Mouse (Mus musculus) heart, postnatal 36 days (tissue): ENCODE results near the gene Rad51. TPM values are rescaled to one million over a fixed set of nuclear protein-coding genes. Genes with fewer than 3 reads are reported as not detected.

Experiments
- DNase-seq, 2 experiments: peaks; one replicate each; pipeline ENCODE4 v3.0.0; 2021 to 2022
- intact Hi-C: fragments of 180-260 bp; cut with DNase I; formaldehyde crosslinking; loops from one replicate; pipeline ENCODE4 v1.15.1; 2025
- total RNA-seq, 2 experiments: library from RNA; stranded (reverse); gene quantifications; 2 replicates each; pipeline ENCODE4 v1.2.3; 2021

Rad51 gene
- total RNA-seq: 1 to 10 TPM in 1 of 2 experiments, under 1 TPM in 1; 0.54 to 1.7 TPM

DNA sequence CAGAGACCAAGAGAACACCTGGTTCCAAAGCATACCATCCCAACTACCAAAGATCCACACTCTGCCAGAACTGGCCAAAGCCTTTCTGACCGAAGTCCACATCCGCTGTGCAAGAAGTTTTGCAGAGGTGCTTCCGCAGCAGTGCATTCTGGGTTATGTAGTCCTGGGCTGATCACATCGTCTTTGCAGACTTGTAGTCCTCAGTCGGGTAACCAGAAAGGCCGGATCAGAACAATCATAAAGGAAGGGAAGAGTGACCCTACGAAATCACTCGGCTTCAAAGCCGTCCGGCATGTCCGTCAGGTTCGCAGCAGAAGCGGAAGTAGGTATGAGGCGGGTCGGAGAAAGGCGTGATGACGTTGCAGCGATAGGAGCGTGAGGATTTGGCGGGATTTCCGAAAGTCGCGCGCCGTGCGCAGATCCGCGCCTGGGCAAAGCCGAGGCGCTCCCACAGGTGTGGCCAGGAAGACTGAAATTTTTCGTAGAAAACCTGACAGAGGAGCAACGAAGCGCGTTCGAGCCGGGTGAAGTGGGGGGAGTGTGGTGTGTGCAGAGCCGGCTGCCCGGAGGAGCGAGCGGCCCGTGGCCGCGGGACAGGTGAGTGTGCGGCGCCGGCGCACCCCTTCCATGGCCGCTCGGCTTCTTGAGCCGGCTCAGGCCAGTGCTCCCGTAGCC, at the start of gene Rad51:
Gene Rad51, plus strand, starts transcription at position 356 of the 675 bp plus-strand sequence.
- peak; percentile 85 to 91 for DNase-seq
- intact Hi-C loops: loop anchor here (2.0 kb wide), 1 partner anchor 76 kb away; no protein-coding TSS in a partner anchor

DNA sequence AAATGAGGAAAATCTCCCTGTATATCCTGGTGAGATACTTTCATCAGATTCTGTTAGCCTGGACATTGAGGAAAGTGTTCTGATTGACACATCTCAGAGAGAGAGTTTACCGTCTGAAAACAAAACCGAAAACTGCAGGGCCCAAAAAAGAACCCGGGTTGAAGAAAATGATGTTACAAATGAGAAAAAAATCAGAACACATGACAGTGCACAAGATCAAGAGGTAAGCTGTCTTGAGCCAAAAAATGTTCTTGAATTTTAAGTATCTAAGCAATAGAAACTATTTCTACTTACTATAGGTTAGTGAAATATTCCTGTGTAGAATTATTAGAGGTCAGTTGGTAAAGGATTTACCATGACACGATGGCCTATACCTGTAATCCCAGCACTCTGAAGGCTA, 40.2 kb upstream of the Rad51 start:
- intact Hi-C loops: no loop called here
- no peak for DNase-seq

DNA sequence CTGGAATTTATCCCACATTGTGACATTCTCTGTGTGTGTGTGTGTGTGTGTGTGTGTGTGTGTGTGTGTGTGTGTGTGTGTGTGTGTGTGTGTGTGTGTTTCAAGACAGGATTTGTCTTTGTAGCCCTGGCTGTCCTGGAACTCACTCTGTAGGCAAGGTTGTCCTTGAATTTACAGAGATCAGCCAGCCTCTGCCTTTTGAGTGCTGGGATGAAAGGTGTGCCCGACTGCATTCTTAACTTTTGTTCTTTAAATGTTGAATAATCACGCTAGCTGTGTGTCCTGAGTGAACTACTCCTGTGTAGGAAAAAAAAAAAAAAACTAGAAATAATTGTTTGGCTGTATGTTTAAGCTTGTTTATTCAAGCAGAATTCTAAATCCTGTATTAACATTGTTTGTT, 26.4 kb upstream of the Rad51 start:
- intact Hi-C loops: no loop called here

DNA sequence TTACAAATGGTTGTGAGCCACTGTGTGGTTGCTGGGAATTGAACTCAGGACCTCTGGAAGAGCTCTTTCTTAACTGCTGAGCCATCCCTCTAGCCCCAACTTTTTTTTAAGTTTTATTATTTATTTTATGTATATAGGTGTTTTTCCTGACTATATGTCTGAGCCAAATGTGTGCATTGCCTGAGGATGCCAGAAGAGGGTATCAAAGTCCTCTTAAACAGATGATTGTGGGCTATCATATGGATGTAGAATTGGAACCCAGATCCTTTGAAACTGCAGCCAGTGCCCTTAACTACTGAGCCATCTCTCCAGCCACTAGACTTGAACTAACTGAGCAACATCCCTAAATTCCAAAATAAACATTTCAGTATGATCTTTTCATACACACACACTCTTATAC, 11.0 kb upstream of the Rad51 start:
- intact Hi-C loops: no loop called here
- DNase-seq: no peak

More for the DNA sequence above, 26.4 kb upstream of the Rad51 start:
- no peak for DNase-seq

DNA sequence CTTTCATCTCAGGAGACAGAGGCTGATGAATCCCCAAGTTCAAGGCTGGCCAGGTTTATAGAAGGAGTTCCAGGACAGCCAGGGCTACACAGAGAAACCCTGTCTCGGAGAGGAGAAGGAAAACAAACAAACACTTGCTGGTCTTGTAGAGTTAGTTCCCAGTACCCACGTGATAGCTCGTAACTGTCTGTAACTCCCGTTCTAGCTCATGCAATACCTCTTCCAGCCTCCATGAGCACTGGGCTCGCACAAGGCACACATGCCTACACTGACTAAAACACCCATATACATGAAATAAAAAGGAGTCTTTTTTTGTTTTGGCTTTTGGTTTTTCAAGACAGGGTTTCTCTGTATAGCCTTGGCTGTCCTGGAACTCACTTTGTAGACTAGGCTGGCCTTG, 6.0 kb upstream of the Rad51 start:
- no peak for DNase-seq
- intact Hi-C loops: no loop called here

DNA sequence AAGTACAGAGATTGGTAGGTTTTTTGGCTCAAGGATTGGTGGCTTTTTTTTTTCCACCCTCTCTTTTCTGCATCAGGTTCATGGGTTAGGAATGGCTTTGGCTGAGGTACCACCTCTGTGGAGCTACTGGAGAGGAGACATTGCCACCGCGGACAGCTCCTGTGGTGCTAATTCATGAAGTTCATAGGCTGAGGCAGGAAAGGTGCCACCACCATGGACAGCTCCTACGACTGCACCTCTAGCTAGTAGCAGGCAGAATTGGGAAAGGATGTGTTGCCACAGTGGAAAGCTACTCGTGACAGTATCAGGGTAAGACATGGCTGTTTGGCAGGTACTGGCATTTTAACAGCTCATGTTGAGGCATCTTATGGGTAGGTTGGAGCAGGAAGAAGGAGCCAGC, 4.0 kb upstream of the Rad51 start:
- intact Hi-C loops: no loop called here
- peak; percentile 14 to 24 for DNase-seq

DNA sequence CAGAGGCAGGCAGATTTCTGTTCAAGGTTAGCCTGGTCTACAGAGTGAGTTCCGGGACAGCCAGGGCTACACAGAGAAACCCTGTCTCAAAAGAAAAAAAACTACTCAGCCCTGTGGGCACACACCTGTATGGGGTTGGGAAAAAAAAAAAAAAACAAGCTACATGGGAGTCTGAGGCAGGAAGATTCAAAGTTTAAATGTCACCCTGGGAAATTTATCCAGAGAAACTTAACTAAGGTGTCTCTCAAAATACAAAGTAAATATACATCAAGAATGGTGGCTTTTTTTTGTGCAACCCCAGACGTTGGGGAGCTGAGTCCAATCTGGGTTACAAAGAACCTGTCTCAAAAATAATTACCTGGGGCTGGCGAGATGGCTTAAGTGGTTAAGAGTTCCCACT, 1.5 kb upstream of the Rad51 start:
- intact Hi-C loops: no loop called here
- DNase-seq: no peak

DNA sequence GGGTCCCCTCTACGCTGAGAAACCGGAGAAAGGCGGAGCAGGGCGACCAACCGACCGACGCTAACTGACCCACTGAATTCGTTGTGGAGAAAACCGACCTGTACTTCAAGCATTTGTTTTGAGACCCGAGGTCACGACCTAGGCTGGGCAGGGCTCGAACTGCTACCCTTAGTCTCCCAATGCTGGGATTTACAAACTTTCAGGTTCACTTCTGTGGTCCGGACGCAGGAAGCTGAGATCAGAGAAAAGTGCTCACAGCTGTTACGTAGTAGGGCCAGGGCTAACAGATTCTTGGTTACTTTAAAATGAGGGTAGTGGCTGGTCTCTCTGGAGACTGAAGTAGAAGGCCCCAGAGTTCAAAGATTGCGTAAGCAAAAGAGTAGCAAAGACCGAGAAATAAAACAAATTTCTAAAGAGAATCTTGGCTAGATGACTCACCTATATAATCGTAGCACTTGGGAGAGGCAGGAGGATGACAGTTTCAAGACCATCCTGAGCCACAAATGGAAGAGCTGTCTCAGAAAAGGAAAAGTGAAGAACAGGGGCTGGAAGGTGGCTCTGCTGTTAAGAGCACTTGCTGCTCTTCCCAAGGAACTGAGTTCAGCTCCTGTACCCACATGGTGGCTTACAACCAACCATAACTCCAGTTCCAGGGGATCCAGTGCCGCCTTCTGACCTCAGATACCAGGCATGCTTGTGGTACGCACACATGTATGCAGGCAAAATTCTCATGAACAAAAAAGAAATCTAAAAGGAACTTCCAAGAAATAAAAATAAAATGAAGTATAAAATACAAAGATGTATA, 730 bp downstream of the Rad51 start:
- DNase-seq: no peak
- intact Hi-C loops: loop anchor here (2.0 kb wide), 1 partner anchor 75 kb away; no protein-coding TSS in a partner anchor

DNA sequence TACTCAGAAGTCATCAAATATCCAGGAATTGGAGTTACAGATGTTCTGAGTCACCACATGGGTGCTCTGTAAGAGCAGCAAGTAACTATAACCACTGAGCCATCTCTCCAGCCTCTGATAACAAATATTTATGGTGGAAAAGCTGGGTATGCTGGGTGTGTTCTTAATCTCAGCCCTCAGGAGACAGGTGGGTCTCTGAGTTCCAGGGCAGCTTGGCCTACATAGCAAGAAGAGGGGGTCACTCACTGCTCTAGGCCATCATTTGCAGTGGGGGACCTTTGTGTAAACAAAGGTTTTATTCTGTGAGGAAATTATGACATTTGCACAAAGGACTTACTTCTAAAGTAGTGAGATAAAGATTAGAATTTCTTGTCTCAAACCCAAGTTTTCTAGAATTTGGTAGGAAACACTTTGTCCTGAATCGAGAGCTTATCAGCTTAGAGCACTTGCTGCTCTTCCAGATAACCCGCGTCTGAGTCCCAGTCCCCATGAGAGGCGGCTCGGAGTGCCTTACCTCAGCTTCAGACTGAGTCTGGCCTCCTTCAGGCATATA, 23.8 kb downstream of the Rad51 start:
- intact Hi-C loops: no loop called here
- DNase-seq: no peak

DNA sequence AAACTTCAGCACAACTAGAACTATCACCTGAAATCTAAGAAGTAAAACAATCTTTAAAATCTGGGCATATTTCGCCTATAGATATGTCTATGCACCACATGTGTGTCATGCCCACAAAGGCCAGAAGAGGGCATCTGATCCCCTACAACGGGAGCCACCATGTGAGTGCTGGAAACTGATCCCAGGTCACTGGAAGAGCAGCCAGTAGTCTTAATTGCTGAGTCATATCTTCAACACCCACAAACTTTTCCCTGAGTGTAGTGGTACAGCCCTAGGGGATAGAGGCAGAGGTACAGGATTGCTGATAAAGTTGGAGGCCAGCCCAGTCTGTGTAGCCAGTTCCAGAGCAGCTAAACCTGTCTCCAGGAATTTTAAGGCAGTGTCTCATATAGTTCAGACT, 32.6 kb downstream of the Rad51 start:
- DNase-seq: no peak
- intact Hi-C loops: loop anchor here (1.0 kb wide), 1 partner anchor 44 kb away; no protein-coding TSS in a partner anchor

DNA sequence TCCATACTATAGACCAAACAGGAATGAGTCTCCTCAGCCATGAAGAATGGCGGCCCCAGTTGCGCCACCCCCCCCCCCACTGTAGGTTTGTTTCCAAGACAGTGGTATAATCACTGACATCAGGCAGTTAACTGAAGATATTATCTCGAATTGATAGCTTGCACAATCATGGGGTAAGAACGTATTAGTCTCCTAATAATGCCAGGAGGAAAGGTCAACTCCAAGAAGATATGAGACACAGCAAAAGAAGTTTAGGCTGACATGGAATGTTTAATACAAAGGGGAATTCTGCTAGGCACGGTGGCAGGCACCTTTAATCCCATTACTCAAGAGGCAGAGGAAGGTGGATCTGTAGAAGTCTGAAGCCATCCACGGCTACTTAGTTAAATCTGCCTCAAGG, 33.8 kb downstream of the Rad51 start:
- intact Hi-C loops: no loop called here
- DNase-seq: no peak

DNA sequence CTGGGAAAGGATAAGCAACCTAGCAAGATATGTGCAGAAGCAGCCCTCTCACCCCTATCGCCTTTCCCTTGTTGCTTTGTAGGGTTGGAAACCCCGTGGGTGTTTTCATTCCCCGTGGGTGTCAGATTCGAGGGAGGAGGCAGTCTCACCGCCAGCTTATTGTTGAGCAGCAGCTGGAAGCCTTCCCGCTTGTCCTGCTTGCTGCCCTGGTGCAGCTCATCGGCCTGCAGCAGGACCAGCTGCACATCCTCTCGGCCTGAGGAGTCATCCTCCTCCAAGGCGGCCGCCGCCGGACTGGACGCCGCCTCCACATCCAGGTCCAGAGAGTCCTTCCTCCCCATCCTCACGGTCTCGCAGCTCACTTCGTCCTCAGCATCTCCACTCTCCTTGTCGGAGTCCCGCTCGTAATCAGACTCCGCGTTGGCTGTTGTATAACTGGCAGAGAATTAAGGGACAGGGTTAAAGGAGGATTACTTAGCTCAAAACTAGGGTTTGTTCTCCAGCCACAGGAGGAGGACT, 34.6 kb downstream of the Rad51 start:
- no peak for DNase-seq
- intact Hi-C loops: no loop called here

DNA sequence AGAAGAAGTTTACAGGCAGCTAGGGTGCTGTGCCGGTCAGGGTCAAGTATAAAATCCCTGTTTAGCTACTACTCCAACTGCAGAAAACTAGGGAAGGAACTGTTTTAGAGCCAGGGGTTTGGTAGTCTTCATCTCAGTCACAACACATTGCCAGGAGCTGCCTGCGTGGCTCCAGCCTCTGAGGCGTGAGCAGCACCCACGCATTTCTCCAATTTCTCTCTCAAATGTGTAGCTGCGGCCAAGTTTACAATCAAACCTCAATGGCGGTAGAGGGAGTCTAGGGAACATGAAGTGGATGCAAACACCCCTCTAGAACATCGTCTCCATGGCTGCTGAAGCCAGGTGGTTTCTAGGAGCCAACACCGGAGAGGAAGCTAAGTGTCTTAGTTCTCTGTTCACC, 35.2 kb downstream of the Rad51 start:
- no peak for DNase-seq
- intact Hi-C loops: no loop called here

DNA sequence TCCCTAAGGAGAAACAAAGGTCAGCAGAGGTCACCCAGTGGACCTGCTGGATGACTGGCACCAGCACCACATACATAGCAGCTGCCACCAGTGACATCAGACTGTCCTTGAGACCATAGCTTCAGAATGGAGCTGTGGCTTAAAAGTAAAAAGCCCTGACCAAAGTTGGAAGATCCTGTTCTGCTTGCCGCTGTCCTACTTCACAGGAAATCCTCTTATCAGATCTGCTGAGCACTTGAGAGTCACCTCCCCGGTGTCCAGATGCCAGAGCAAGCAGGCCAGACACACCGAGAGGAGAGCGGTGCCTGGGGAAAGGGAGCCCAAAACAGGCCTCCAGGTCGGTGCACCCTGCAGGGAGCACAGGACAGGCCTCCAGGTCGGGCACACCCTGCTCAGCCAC, 39.7 kb downstream of the Rad51 start:
- DNase-seq: no peak
- intact Hi-C loops: no loop called here

DNA sequence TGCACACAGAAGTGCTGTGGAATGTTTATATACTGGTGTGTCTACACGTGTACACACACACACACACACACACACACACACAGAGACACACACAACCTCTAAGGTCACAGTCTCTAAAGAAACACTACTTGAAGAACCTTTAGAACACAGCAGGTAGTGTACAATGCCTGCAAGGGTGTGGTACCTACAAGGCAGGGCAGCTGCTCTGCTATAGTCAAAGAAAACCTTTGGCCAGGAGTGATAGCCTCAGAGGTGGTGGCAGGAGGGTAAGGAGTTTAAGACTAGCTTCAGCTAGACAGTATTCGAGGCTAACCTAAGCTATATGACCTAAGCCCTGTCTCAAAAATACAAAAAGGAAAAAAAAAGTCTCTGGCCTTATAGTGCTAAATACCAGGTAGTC, 42.1 kb downstream of the Rad51 start:
- intact Hi-C loops: no loop called here
- DNase-seq: no peak

DNA sequence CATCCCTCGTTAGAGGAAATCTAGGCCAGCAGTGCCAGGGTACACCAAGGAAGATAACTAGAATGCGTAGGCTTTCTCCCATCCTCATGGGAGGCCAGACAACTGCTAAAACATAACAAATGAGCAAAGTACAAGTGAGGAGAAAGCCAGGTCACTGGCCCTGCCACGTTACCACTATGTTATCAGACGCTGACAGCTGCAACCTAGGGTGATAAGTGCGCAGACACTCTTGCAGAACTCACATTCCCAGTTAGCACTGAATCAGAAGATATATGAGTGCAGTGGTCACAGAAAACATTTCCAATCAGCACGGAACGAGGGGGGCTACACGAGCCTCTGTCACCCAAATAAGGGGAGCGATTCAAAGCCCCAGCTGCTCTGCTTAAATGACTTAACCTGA, 42.8 kb downstream of the Rad51 start:
- intact Hi-C loops: no loop called here
- no peak for DNase-seq

DNA sequence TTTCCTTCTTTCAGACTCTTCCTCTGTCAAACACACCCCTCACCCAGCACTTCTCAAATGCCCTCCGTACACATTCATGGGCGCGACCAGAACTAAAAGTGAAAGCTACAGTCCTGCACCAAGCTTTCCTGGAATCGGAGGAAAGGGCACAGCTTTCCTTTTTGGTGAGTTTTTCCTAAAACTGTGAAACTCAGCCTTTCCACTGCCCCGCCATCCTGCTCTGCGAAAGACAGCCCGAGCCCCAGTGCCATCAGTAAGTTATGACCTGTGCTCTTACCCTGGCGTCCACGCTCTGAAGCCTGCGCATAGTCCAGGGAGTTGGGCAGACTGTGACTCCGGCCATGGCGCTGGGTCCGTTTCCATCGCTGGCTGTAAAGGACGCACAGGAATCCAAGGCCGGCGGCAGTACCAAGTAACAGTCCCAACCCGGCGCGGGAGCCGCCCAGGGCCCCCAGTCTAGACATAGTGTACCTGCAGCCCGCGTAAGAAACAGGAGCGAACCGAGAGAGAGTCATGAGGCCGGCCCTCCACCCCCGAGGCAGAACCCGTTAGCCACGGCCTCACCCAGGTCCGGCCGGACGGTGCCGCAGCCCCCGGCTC, 43.6 kb downstream of the Rad51 start:
- intact Hi-C loops: no loop called here

DNA sequence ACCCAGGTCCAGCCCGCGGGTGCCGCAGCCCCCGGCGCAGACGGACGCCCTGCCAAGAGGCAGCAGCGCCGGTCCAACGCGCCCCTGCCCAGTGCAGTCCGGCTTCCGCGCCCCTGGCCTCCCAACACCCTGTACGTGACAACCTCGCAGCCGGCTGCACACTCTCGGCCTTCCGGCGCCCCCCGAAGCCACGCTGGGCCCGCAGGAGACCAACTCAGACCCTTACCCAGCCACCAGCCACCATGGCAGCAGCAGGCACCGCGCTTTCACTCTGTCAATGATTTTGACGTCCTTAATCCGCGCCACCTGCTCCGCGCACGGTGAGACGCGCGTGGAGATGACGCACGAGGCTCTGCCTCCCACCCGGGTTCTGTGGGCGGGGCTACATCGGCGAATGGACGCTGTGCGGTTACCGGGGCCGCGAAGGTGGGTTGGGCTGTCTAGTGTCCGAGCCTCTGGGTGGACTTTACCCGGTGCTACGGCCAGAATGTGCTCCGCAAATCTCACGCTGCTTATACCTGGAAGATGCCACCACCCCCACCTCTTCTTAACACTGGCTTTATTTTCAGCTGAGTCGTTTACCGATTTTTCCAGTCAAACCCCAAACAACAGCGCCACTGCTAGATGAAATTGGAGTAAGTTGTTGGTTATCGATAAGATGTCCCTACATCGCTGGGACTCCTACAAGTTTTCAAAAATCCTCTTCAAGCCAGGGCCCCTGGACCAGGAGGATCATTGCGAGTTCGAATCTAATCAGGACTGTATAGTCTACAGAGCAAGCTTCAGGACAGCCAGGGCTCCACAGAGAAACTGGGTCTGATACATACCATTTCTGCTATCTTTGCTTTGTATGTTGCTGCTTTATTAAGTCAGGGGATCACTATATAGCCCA, 44.3 kb downstream of the Rad51 start, which contains the start of gene Rmdn3:
Gene Rmdn3, minus strand, starts transcription at position 354 of the 892 bp plus-strand sequence.
- intact Hi-C loops: loop anchor here (1.0 kb wide), 1 partner anchor 32 kb away; no protein-coding TSS in a partner anchor
- DNase-seq: peak; percentile 91 to 92

More for the DNA sequence above, 43.6 kb downstream of the Rad51 start:
- DNase-seq: peak in 1 of 2 experiments; percentile 25

DNA sequence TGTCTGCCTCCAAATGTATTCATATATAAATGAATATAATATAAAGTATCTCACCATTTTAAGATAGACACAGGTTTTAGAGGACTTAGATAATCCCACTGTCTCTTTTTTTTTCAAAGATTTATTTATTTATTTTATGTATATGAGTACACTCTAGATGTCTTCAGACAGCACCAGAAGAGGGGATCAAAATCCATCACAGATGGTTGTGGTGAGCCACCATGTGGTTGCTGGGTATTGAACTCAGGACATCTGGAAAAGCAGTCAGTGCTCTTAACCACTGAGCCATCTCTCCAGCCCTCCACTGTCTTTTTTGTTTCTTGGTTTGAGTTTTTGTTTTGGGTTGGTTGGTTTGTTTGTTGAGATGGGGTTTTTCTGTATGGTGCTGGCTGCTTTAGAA, 45.2 kb downstream of the Rad51 start:
- no peak for DNase-seq
- intact Hi-C loops: loop anchor here (1.0 kb wide), 1 partner anchor 31 kb away; no protein-coding TSS in a partner anchor

DNA sequence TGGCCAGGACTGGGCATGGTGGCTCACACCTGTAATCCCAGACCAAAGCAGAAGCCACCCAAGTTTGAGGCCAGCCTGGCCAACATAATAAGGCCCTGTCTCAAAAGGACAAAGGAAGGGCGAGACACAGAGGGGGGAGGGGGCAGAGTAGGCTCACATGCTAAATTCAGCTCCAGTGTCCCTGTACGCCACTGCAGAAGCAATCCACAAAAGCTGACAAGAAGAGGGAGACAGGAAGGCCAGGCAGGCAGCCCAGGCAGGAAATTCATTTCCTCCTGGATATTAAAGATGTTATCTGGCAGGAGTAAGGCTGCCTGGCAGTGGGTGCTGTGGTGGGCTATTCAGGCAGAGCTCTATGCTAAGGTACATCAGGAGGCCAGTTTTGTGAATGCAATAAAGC, 48.7 kb downstream of the Rad51 start:
- intact Hi-C loops: no loop called here
- DNase-seq: no peak
